Mouse (Mus musculus): ENCODE results near the gene Bmx. TPM values are rescaled to one million over a fixed set of nuclear protein-coding genes. Genes with fewer than 3 reads are reported as not detected.

Gene Bmx
- polyA plus RNA-seq, 1 experiment from 2014 or later = 8.9 TPM

DNA sequence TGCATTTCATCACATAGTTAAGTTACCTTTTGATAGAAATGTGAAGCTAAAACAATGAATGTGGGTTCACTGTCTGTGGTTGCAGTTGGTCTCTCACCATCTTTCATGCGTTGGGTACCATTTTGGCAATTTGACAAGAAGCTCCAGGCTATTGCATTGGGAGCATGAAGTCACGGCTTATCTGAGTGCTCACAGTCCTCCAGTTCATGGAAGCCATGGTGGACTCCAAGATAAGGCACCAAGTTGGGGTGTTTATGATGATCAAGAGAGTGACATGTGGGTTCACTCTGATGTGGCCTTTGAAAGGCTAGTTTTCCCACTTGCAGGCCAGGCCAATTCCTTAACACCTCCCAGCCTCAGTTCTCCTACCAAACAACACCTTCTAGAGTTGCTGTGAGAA lies 60.3 kb downstream of the Bmx start:
- no peaks in the 10 kb centered on the region for H3K4me1 ChIP-seq (ENCODE audit: control insufficient read depth, insufficient read depth, low read length)
- no peaks in the 10 kb centered on the region for H3K27me3 ChIP-seq (ENCODE audit: control insufficient read depth, insufficient read depth, low read length)
- H3K4me2 ChIP-seq = no peak overlapping the region
- no peak overlapping the region for H3K27ac ChIP-seq (ENCODE audit: low read depth, low read length)
- no peaks in the 10 kb centered on the region for H3K36me3 ChIP-seq (ENCODE audit: control insufficient read depth, insufficient read depth, low read length)
- H3K9ac ChIP-seq (ENCODE audit: low read depth, low read length) = no peak overlapping the region
- H3K4me3 ChIP-seq (ENCODE audit: low read depth, low read length) = no peak overlapping the region
- no peaks in the 10 kb centered on the region for H3K9me3 ChIP-seq (replicated peaks; ENCODE audit: control insufficient read depth, low read length)
- no peak for ATAC-seq (replicated peaks; ENCODE audit: insufficient number of reproducible peaks, low FRiP score, low TSS enrichment)
- WGBS (ENCODE audit: insufficient replicate concordance) = 85% methylated on average over 2 of the region's 2 CpGs

DNA sequence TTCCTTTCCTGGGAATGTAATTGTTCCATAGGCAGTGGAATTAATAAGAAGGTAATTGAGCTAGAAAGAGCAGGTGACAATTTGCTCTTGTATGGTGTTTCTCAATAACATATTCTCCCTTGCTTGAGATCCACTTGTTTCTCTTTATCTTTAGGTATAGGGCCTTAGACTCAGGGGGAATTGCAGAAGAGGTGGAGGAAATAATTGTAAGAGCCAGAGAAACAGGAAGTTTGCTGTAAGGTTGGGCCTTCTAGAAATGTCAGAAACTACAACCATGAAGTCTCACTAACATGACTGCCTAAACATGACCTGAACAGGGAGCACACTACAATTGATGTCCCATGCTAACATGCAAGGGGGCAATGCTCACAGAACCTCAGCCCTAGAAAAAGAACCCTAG lies 68.1 kb downstream of the Bmx start:
- H3K4me1 ChIP-seq (ENCODE audit: control insufficient read depth, insufficient read depth, low read length) = no peaks in the 10 kb centered on the region
- H3K36me3 ChIP-seq (ENCODE audit: control insufficient read depth, insufficient read depth, low read length) = no peaks in the 10 kb centered on the region
- ATAC-seq (replicated peaks; ENCODE audit: insufficient number of reproducible peaks, low FRiP score, low TSS enrichment) = no peak
- H3K9me3 ChIP-seq (replicated peaks; ENCODE audit: control insufficient read depth, low read length) = no peaks in the 10 kb centered on the region
- H3K27me3 ChIP-seq (ENCODE audit: control insufficient read depth, insufficient read depth, low read length) = no peaks in the 10 kb centered on the region
- H3K9ac ChIP-seq (ENCODE audit: low read depth, low read length) = no peak overlapping the region
- no peak overlapping the region for H3K4me2 ChIP-seq
- H3K4me3 ChIP-seq (ENCODE audit: low read depth, low read length) = no peak overlapping the region
- no peak overlapping the region for H3K27ac ChIP-seq (ENCODE audit: low read depth, low read length)

DNA sequence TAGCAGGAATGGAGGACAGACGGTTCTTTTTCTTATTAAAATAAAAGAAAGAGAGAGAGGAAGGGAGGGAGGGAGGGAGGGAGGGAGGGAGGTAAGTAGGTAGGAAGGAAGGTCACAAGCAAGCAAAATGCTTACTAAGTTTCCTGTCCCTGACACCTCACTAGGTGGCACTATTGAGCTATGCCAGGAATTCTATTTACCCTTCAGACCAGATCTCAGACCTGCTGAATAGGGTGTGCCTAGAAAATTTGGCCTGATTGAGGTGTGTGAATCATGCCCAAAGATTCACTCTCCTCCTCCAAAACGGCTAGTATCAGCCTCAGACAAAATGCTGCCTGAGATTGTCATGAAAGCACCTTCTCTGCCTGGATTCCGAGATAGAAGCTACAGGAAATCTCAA lies 74.1 kb downstream of the Bmx start:
- Histone ChIP-seq H3K4me2 (no peak overlapping the region), H3K4me3 (ENCODE audit: low read depth, low read length) (no peak overlapping the region), H3K27me3 (ENCODE audit: control insufficient read depth, insufficient read depth, low read length) (peaks cover 2% of the 10 kb centered on the region; the same call in 1 of the 2 replicates), H3K36me3 (ENCODE audit: control insufficient read depth, insufficient read depth, low read length) (no peaks in the 10 kb centered on the region), H3K9ac (ENCODE audit: low read depth, low read length) (no peak overlapping the region), H3K27ac (ENCODE audit: low read depth, low read length) (no peak overlapping the region), H3K9me3 (replicated peaks; ENCODE audit: control insufficient read depth, low read length) (no peaks in the 10 kb centered on the region), H3K4me1 (ENCODE audit: control insufficient read depth, insufficient read depth, low read length) (no peaks in the 10 kb centered on the region)
- ATAC-seq (replicated peaks; ENCODE audit: insufficient number of reproducible peaks, low FRiP score, low TSS enrichment) = no peak
- WGBS (ENCODE audit: insufficient replicate concordance) = 33% methylated on average over 3 of the region's 3 CpGs

DNA sequence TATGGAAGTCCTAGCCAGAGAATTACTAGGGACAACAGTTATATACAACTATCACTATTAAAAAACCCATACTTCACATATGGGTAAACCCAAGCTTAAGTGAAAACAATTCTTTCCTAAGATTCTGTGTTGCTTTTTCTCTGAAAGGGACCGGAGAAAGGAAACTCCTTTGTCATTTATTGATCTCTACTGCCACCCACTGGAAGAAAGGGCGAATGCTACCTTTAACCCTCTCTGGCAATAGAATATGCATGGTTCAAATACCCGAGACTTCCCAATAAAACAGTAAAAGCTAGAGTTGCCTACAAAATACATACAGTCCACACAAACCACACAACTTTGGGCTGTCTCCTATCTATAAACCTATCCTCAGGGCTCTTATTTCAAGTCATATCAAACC lies 78.2 kb downstream of the Bmx start:
- no peaks in the 10 kb centered on the region for H3K4me1 ChIP-seq (ENCODE audit: control insufficient read depth, insufficient read depth, low read length)
- H3K4me3 ChIP-seq (ENCODE audit: low read depth, low read length) = no peak overlapping the region
- no peaks in the 10 kb centered on the region for H3K9me3 ChIP-seq (replicated peaks; ENCODE audit: control insufficient read depth, low read length)
- 5% methylated on average over 3 of the region's 3 CpGs for WGBS (ENCODE audit: insufficient replicate concordance)
- H3K27me3 ChIP-seq (ENCODE audit: control insufficient read depth, insufficient read depth, low read length) = peaks cover 2% of the 10 kb centered on the region; the same call in 1 of the 2 replicates
- ATAC-seq (replicated peaks; ENCODE audit: insufficient number of reproducible peaks, low FRiP score, low TSS enrichment) = no peak
- H3K9ac ChIP-seq (ENCODE audit: low read depth, low read length) = no peak overlapping the region
- no peak overlapping the region for H3K27ac ChIP-seq (ENCODE audit: low read depth, low read length)
- H3K36me3 ChIP-seq (ENCODE audit: control insufficient read depth, insufficient read depth, low read length) = no peaks in the 10 kb centered on the region
- no peak overlapping the region for H3K4me2 ChIP-seq

DNA sequence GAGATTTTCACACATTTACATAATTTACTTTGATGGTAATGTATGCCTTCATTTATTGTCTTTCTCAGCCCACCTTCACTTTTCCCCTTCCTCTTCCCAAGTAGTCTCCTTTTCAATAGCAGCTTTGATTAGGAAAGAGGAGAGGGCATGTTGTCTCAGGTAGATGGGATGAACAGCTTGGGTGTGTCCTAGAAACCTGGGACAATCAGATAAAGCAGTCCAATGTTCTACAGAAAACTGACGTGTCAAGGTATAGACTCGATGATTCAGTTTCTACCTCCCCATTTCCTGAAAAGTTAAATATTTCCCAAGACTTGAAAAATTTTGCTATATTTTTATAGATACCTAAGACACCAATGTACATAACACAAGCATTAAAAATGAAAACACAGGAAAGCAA lies 79.1 kb downstream of the Bmx start:
- ATAC-seq (replicated peaks; ENCODE audit: insufficient number of reproducible peaks, low FRiP score, low TSS enrichment) = no peak
- WGBS (ENCODE audit: insufficient replicate concordance) = 78% methylated on average over 2 of the region's 2 CpGs
- no peak overlapping the region for H3K4me3 ChIP-seq (ENCODE audit: low read depth, low read length)
- H3K36me3 ChIP-seq (ENCODE audit: control insufficient read depth, insufficient read depth, low read length) = no peaks in the 10 kb centered on the region
- no peaks in the 10 kb centered on the region for H3K4me1 ChIP-seq (ENCODE audit: control insufficient read depth, insufficient read depth, low read length)
- H3K9me3 ChIP-seq (replicated peaks; ENCODE audit: control insufficient read depth, low read length) = no peaks in the 10 kb centered on the region
- H3K27ac ChIP-seq (ENCODE audit: low read depth, low read length) = no peak overlapping the region
- H3K4me2 ChIP-seq = no peak overlapping the region
- peaks cover 2% of the 10 kb centered on the region; the same call in 1 of the 2 replicates for H3K27me3 ChIP-seq (ENCODE audit: control insufficient read depth, insufficient read depth, low read length)
- no peak overlapping the region for H3K9ac ChIP-seq (ENCODE audit: low read depth, low read length)

DNA sequence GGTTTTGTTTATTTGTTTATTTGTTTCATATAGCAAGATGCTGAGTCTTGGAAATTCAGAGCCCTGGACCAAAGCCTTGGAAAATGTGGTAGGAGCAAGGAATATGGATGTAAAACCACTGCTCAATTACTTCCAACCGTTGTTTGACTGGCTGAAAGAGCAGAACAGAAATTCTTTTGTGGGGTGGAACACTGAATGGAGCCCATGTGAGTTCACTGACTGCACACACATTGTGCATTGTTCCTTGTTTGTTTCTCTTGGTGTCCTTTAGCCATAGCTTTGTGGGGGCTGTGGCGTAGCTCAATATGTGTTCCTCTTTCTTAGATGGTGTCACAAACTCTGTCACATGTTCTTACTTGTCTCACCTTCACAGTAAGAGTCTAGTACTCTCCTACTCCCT lies 82.2 kb downstream of the Bmx start:
- no peak overlapping the region for H3K9ac ChIP-seq (ENCODE audit: low read depth, low read length)
- H3K9me3 ChIP-seq (replicated peaks; ENCODE audit: control insufficient read depth, low read length) = no peaks in the 10 kb centered on the region
- H3K27ac ChIP-seq (ENCODE audit: low read depth, low read length) = no peak overlapping the region
- H3K4me2 ChIP-seq = no peak overlapping the region
- no peaks in the 10 kb centered on the region for H3K4me1 ChIP-seq (ENCODE audit: control insufficient read depth, insufficient read depth, low read length)
- ATAC-seq (replicated peaks; ENCODE audit: insufficient number of reproducible peaks, low FRiP score, low TSS enrichment) = no peak
- no peak overlapping the region for H3K4me3 ChIP-seq (ENCODE audit: low read depth, low read length)
- no peaks in the 10 kb centered on the region for H3K27me3 ChIP-seq (ENCODE audit: control insufficient read depth, insufficient read depth, low read length)
- 61% methylated on average over 2 of the region's 2 CpGs for WGBS (ENCODE audit: insufficient replicate concordance)
- H3K36me3 ChIP-seq (ENCODE audit: control insufficient read depth, insufficient read depth, low read length) = no peaks in the 10 kb centered on the region

DNA sequence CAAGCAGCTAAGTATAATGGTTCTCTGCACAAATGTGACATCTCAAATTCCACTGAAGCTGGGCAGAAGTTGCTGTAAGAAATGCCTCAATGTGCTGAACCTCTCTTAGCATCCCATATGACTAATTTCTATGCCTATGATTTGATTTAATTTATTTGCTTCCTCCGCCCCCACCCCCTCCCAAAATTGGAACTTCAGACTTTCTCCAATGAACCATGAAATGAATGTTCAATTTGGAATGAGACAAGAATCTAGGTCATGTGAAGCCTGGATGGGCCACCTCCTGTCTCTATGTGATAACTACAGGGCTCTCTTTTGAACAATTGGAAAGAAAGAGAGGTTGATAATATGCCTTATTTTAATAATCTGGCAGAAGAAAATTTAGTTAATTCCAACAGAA lies 82.7 kb downstream of the Bmx start:
- H3K27me3 ChIP-seq (ENCODE audit: control insufficient read depth, insufficient read depth, low read length) = no peaks in the 10 kb centered on the region
- 77% methylated on average over 1 of the region's 1 CpGs for WGBS (ENCODE audit: insufficient replicate concordance)
- no peaks in the 10 kb centered on the region for H3K4me1 ChIP-seq (ENCODE audit: control insufficient read depth, insufficient read depth, low read length)
- no peaks in the 10 kb centered on the region for H3K9me3 ChIP-seq (replicated peaks; ENCODE audit: control insufficient read depth, low read length)
- H3K4me3 ChIP-seq (ENCODE audit: low read depth, low read length) = no peak overlapping the region
- no peaks in the 10 kb centered on the region for H3K36me3 ChIP-seq (ENCODE audit: control insufficient read depth, insufficient read depth, low read length)
- no peak for ATAC-seq (replicated peaks; ENCODE audit: insufficient number of reproducible peaks, low FRiP score, low TSS enrichment)
- H3K27ac ChIP-seq (ENCODE audit: low read depth, low read length) = no peak overlapping the region
- no peak overlapping the region for H3K9ac ChIP-seq (ENCODE audit: low read depth, low read length)
- no peak overlapping the region for H3K4me2 ChIP-seq

DNA sequence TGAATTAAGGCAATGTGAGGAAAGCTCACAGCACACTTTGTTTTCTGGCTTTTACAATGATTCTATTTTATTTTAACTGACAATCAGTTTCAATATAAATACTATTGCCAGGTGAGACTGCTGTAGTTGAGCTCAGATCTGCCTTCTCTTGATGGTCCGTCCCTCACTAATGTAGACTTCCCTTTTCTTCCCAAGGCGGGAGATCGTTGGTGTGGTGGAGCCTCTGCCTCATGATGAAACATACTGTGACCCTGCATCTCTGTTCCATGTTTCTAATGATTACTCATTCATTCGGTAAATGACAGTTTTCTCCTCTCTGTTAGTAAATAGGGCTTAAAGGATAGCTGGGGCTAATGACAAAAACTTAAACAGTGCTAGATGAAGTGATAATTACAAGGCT lies 84.1 kb downstream of the Bmx start:
- H3K9me3 ChIP-seq (replicated peaks; ENCODE audit: control insufficient read depth, low read length) = no peaks in the 10 kb centered on the region
- 78% methylated on average over 4 of the region's 4 CpGs for WGBS (ENCODE audit: insufficient replicate concordance)

DNA sequence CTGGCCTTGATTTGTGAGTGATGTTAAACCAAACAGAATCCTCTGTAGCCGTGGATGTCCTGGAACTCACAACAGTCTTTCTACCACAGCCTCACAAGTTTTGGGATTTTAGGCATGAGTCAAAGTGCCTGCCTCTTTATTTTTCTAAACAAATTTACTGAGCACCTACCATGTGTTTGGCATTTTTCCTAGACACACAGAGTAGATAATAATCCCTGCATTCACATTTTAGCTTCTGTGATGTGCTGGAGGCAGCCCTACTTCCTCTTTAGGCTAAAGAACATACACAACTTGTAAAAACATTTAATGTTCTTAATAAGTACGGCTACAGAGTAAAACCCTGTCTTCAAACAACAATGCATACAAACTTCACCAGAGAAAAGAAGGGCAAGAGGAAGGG lies 87.0 kb downstream of the Bmx start:
- WGBS (ENCODE audit: insufficient replicate concordance) = 62% methylated on average over 2 of the region's 2 CpGs
- Histone ChIP-seq H3K27me3 (ENCODE audit: control insufficient read depth, insufficient read depth, low read length) (no peaks in the 10 kb centered on the region), H3K4me2 (no peak overlapping the region), H3K27ac (ENCODE audit: low read depth, low read length) (no peak overlapping the region), H3K4me3 (ENCODE audit: low read depth, low read length) (no peak overlapping the region), H3K36me3 (ENCODE audit: control insufficient read depth, insufficient read depth, low read length) (no peaks in the 10 kb centered on the region), H3K9me3 (replicated peaks; ENCODE audit: control insufficient read depth, low read length) (no peaks in the 10 kb centered on the region), H3K9ac (ENCODE audit: low read depth, low read length) (no peak overlapping the region), H3K4me1 (ENCODE audit: control insufficient read depth, insufficient read depth, low read length) (no peaks in the 10 kb centered on the region)
- no peak for ATAC-seq (replicated peaks; ENCODE audit: insufficient number of reproducible peaks, low FRiP score, low TSS enrichment)

More for the DNA sequence above, 84.1 kb downstream of the Bmx start:
- Histone ChIP-seq H3K27ac (ENCODE audit: low read depth, low read length) (no peak overlapping the region), H3K4me3 (ENCODE audit: low read depth, low read length) (no peak overlapping the region), H3K27me3 (ENCODE audit: control insufficient read depth, insufficient read depth, low read length) (no peaks in the 10 kb centered on the region), H3K36me3 (ENCODE audit: control insufficient read depth, insufficient read depth, low read length) (no peaks in the 10 kb centered on the region), H3K9ac (ENCODE audit: low read depth, low read length) (no peak overlapping the region), H3K4me2 (no peak overlapping the region), H3K4me1 (ENCODE audit: control insufficient read depth, insufficient read depth, low read length) (no peaks in the 10 kb centered on the region)
- ATAC-seq (replicated peaks; ENCODE audit: insufficient number of reproducible peaks, low FRiP score, low TSS enrichment) = no peak

Measured in heart, embryonic 11.5 days (tissue).